Mouse (Mus musculus) right cerebral cortex, adult 2 months (tissue): ENCODE measurements around the gene Ube2d2b.
A peak's percentile ranks its signal among the peaks of the same experiment; 100 is the strongest.

Experiments used
- DNase-seq, 2 experiments: peaks; one replicate each; pipeline ENCODE4 v3.0.0; 2021 to 2022; ENCODE audit warnings: low spot score in 2 of 2

Ube2d2b gene

GRCm38 (mm10) chr5:107829998-107830560, at the start of gene Ube2d2b:
TSS of gene Ube2d2b (plus strand) at chr5:107830099.
- no peak for DNase-seq

DNA sequence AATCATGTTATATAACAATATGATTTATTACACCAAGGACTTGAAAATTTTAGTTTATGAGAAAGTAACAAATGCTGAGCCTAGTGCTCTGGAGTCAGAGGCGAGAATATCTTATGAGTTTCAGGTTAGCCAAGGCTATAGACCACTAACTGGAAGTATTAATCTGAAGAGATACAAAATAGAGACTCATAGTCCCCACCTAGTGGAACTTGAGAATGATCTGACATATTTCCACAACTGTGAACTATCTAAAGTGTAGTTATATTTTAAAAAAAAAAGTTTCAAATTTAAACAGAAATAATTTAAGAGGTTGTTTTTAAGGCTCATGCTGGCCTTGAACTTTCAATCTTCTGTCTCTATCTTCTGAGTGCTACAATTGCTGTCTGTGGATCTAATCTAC, 47.5 kb upstream of the Ube2d2b start:
- no peak for DNase-seq

DNA sequence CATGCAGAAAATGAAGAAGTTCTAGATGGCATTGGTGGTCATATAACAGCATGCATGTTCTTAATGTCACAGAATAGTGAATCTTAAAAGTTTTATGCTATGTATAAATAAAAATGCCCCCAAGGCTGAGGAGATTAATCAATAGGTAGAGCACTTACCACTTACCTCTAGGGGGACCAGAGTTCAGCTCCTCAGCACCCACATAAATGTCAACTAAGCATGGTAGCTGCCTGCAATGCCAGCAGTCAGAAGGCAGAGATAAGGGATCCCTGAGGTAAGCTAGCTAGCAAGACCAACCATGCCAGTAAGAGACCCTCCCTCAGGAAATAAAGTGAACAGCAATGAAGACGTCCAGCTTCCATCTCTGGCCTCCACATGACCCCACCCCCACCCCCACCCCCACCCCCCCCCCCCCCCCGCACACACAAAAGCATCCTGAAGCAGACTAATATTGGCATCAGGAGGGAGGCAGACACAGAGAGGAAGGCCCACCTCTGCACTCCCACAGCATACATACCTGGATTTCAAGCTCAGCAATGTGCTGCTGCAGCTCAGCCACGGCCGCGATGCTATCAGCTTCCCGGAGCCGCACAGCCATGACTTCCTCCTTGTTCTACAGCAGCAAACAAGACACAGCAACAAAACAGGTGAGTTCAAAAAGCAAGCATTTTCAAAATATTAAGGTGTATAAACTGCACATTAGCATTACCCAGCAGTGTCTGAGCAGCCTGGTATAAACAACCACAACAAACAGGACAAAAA, 42.0 kb upstream of the Ube2d2b start:
- no peak for DNase-seq

DNA sequence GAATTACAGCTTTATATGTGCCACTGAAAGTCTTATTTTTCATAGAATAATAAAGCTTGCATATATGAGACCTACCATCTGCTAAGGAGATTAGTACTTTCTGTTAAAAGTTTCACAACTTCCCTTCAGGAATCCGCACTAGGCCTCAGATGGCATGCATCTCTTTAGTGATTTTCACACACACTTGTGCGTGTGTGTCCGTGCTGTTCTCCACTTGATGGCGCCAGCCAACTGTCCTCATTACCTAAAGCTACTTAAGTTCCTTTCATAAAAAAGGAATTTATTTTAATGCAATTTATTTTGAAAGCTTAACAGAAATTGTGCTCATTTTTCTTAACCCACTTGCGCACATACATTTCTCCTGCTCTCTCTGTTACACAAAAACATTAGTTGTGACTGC, 40.4 kb upstream of the Ube2d2b start:
- no peak for DNase-seq

GRCm38 (mm10) chr5:107791966-107792365, 37.9 kb upstream of the Ube2d2b start:
- DNase-seq: no peak

GRCm38 (mm10) chr5:107792516-107792915, 37.4 kb upstream of the Ube2d2b start:
- no peak for DNase-seq

- DNase-seq: no peak
These were observed 36.6 kb upstream of the Ube2d2b start for GRCm38 (mm10) chr5:107793258-107793657.

- DNase-seq: no peak
These were observed 36.0 kb upstream of the Ube2d2b start for GRCm38 (mm10) chr5:107793927-107794326.

DNA sequence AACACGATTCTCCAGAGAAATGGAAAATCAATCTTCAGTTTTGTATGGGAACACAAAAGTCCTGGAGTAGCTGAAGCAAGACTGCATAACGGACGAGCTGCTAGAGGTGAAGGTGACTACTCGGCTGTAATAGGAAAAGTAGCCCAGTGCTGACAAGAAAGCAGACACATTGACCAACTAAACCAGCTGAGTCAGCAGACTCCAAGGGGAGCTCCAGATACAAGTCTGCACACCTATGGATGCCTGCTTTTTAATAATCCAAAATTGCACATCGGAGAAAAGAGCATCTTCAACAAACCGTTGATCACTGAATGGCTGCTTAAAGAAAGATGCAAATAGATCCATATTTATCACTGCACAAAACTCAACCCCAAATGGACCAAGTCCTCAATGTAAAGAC, 31.6 kb upstream of the Ube2d2b start:
- DNase-seq: no peak

DNA sequence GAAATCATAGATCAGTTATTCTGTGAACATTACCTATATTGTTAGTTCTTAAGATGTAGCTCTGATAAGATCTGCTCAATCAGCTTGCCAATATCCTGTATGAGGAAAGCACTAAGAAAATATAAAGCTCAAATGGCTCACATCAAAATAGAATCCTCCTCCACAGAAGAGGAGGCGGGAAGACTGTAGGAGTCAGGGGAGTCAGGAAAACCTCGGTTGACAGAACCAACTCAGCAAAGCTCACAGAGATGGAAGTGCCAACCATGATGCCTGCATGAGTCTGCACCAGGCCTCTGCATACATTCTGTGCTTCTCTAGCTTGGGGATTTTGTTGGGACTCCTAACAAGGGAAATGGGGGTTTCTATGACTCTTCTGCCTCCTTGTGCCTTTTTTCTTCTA, 28.7 kb upstream of the Ube2d2b start:
- DNase-seq: peak; percentile 11 to 15

DNA sequence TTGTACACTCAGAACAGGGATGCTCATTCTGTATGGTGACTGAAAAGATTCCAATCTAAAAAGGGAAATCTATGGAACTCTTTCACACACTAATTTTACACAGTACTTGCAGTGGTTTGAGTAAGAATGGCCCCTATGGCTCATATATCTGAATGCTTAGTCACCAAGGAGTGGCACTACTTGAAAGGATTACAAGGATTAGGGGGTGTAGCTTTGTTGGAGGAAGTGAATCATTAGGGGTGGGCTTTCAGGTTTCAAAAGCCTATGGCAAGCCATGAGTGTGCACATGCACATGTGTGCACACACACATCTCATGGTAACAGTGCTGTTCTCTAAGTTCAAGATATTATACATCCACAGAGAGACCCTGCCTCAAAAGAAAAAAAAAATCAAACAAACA, 27.3 kb upstream of the Ube2d2b start:
- DNase-seq: no peak

DNA sequence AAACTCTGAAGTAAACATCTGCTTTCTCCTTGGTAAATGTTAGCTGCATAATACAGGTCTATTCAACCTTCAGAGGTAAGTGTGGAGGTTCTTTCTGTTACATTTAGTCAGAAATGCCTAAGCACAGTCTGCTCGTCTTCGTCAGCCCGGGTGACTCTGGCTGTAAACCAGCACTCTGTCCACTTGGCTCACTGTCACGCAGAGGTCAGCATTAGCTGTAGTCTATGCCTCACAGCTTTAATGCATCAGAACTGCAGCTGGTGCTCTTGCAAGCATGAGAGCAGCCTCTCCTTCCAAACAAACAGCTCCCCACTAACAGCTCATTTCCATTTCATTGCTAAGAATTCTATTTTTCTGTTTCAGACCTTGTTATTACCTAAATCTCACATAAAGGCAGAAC, 22.4 kb upstream of the Ube2d2b start:
- DNase-seq: no peak

DNA sequence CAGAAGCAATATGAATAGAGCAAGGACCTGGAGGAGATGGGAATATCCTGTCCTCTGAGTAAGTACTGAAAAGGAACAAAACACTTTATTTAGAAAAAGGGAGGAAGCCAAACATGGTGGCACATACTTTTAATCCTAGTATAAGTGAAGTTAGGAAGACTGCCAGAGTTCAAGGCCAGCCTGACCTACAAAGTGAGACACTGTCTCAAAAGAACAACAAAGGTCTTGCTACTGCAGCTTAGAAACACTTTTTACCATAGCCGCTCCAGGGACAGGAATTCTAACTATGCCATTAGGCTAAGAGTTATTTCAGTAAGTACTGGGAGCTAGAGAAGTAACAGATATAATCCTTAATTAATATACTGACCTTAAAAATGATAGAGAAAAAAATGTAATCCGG, 15.2 kb upstream of the Ube2d2b start:
- DNase-seq: no peak

GRCm38 (mm10) chr5:107822521-107822920, 7.4 kb upstream of the Ube2d2b start:
- DNase-seq: no peak

GRCm38 (mm10) chr5:107831351-107831750, 1.5 kb downstream of the Ube2d2b start:
- no peak for DNase-seq

GRCm38 (mm10) chr5:107834287-107834686, 4.4 kb downstream of the Ube2d2b start:
- DNase-seq: no peak

DNA sequence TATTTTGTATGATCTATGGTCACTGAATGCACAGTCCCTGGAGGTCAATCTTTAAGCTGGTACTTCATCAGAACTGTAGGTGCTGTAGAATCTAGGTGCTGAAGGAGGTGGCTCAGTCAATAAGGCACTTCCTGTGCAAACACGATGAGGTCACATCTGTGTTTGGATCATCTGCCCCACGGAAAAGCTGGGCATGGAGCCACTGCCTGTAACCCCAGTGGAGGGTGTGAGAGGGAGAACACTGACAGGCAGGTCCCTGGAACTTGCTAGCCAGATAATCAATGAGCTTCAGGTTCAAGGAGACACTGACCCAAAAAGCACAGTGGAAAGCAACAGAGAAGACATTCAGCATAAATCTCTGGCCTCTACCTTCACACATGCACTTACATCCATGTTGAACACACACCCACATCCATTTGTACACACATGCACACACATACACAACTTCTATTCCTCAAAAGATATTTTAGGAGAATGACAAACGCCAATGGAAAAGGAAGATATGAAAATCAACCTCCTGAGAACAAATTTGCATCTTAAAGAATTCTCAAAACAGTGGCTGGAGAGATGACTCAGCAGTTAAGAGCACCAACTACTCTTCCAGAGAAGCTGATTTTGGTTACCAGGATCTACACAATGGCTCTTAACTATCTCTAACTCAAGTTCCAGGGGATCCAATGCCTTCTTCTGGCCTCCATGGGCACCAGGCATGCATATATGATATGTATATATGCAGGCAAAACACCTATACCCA, 9.2 kb downstream of the Ube2d2b start:
- no peak for DNase-seq

DNA sequence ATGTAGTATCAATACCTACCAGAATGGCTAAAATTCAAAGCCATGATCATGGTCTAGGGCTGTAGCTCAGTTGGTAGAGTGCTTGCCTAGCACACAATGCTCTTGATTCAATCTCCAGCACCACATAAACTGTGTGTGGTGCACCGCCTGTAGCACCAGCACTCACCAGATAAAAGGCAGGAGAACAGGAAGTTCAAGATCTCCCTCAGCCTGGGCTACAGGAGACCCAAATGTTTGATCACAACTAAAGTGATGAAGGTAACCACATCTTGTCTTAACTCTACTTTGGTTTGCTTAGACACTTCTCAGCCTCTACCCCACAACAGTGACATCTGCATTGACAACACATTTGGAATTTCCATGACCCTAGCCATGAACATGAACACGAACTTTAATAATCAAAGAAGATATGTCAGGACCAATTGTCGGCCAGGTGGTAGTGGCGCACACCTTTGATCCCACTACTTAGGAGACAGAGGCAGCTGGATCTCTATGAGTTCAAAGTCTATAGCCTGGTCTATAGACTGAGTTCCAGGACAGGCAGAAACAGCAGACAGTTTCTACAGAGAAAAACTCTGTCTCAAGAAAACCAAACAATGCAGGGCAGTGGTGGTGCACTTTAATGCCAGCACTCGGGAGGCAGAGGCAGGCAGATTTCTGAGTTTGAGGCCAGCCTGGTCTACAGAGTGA, 10.8 kb downstream of the Ube2d2b start:
- no peak for DNase-seq

GRCm38 (mm10) chr5:107847349-107847748, 17.4 kb downstream of the Ube2d2b start:
- DNase-seq: no peak

- DNase-seq: no peak
These were observed 17.9 kb downstream of the Ube2d2b start for GRCm38 (mm10) chr5:107847817-107848216.

DNA sequence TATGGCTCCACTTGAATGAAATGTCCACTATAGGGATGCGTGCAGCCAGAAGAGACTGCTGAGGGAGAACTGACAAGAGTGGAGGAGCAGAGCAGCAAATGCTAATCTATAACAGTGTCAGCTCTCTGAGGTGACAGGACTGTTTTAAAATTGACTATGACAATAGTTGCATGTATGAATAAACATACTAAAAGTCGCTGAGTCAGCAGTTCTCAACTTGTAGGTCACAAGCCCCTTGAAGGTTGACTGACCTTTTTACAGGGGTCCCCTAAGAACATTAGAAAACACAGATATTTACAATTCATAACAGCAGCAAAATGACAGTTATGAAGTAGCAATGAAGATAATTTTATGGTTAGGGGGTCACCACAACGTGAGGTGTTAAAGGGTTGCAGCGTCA, 19.1 kb downstream of the Ube2d2b start:
- no peak for DNase-seq

DNA sequence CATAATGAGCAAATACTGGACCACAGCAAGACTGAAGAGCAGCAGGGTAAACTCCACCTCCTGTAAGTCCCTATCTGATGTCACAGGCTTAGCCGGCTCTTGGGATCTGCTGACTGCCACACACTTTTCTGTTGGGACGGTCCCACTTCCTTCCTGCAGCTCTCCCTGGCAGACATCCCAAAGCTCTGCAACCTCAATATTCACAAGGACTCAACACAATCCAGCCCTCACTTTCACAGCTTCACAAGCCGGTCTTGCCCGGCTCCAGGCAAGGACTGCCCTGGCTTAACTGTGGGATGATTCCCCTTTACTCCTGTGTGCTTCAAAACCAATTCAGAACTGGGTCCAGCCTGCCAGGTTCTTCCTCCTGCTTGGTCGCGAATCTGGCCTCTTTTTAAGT, 23.9 kb downstream of the Ube2d2b start:
- DNase-seq: no peak
